Mouse (Mus musculus): Measurements from ENCODE around the gene Setd2. TPM values are rescaled to one million over a fixed set of nuclear protein-coding genes. Genes with fewer than 3 reads are reported as not detected.

The Setd2 gene
- total RNA-seq, 2 experiments from 2014 or later: 66.7 to 85.4 TPM

GRCm38 (mm10) chr9:110623416-110624195 is 91.2 kb downstream of the Setd2 start:
- DNase-seq: no peak

- DNase-seq: peak; percentile 92
Measured at GRCm38 (mm10) chr9:110624361-110625166, 92.2 kb downstream of the Setd2 start, which contains the start of gene Nradd. TSS of gene Nradd (minus strand) at chr9:110624452.

GRCm38 (mm10) chr9:110625350-110625908 is 93.0 kb downstream of the Setd2 start:
- no peak for DNase-seq

GRCm38 (mm10) chr9:110630171-110630570 is 97.8 kb downstream of the Setd2 start:
- DNase-seq: no peak

GRCm38 (mm10) chr9:110631191-110631590 is 98.8 kb downstream of the Setd2 start:
- DNase-seq: peak; percentile 86

- DNase-seq: no peak
Measured at GRCm38 (mm10) chr9:110631651-110632275, 99.4 kb downstream of the Setd2 start.

- peak; percentile 47 for DNase-seq
Measured at GRCm38 (mm10) chr9:110632671-110633070, 100.3 kb downstream of the Setd2 start.

GRCm38 (mm10) chr9:110633882-110634281 is 101.5 kb downstream of the Setd2 start:
- DNase-seq: no peak

GRCm38 (mm10) chr9:110635225-110635624 is 102.8 kb downstream of the Setd2 start:
- peak; percentile 96 for DNase-seq

- no peak for DNase-seq
Measured at GRCm38 (mm10) chr9:110638611-110639021, 106.2 kb downstream of the Setd2 start.

- no peak for DNase-seq
Measured at GRCm38 (mm10) chr9:110641006-110641405, 108.6 kb downstream of the Setd2 start.

- DNase-seq: no peak
Measured at GRCm38 (mm10) chr9:110642812-110643524, 110.6 kb downstream of the Setd2 start.

- DNase-seq: no peak
Measured at GRCm38 (mm10) chr9:110643787-110644186, 111.4 kb downstream of the Setd2 start.

- no peak for DNase-seq
Measured at GRCm38 (mm10) chr9:110644295-110644694, 111.9 kb downstream of the Setd2 start.

- no peak for DNase-seq
Measured at GRCm38 (mm10) chr9:110645219-110645618, 112.8 kb downstream of the Setd2 start.

- DNase-seq: no peak
Measured at GRCm38 (mm10) chr9:110649775-110650174, 117.4 kb downstream of the Setd2 start.

GRCm38 (mm10) chr9:110651931-110652722 is 119.7 kb downstream of the Setd2 start:
- peak; percentile 51 for DNase-seq

- no peak for DNase-seq
Measured at GRCm38 (mm10) chr9:110652963-110653654, 120.7 kb downstream of the Setd2 start.

GRCm38 (mm10) chr9:110653655-110654461 is 121.5 kb downstream of the Setd2 start, which contains the start of gene Nbeal2:
TSS of gene Nbeal2 (minus strand) at chr9:110654161.
- peak; percentile 95 for DNase-seq
